In the genomic region with DNA sequence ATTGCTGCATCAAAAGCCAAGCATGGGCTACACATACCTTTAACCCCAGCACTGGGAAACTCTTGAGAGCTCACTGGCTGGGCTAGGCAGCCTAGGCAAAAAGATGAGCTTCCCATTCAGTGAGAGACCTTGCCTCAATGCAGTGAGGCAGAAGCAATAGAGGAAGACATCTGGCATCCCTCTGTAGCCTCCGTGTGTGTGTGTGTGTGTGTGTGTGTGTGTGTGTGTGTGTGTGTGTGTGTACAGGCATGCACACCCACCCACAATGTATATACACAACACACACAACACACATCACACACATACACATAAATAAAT, we compare ENCODE assay signal across 12 mouse cellular contexts.
DNase-seq lines count a peak whose midpoint lies in the region; ATAC-seq and TF ChIP-seq lines count a peak whose summit lies in the region.
"Had no signal": no experiment of that assay in that cellular context is flagged by ENCODE, and none has a peak within 500 bp of the region (broad histone marks: within the 10 kb centered on the region; RNA-seq: fewer than 3 reads in every experiment).

No protein-coding gene starts in this region.

- no peak overlapping the region for H3K4me2 ChIP-seq in hindbrain, postnatal 0 days (ENCODE audit: low read depth, low read length)
- no peak overlapping the region for H3K4me2 ChIP-seq in stomach, embryonic 16.5 days (ENCODE audit: low read depth, low read length)
- H3K4me2 ChIP-seq in stomach, postnatal 0 days (replicated peaks; ENCODE audit: low read depth) = no peak overlapping the region

- peaks cover 6% of the 10 kb centered on the region; the same call in 1 of the 2 replicates for H3K4me1 ChIP-seq in hindbrain, postnatal 0 days (ENCODE audit: insufficient read depth, low read length)
- H3K4me1 ChIP-seq in hindbrain, embryonic 10.5 days (replicated peaks) = peaks cover 19% of the 10 kb centered on the region
- H3K4me1 ChIP-seq in stomach, embryonic 16.5 days (ENCODE audit: control insufficient read depth, insufficient read depth, low read length) = peaks cover 13% of the 10 kb centered on the region
- 0 out of 2 replicates have a peak, but pooled peaks cover 4% of the 10 kb centered on the region for H3K4me1 ChIP-seq in stomach, postnatal 0 days (replicated peaks; ENCODE audit: control insufficient read depth, insufficient read depth)
- H3K4me1 ChIP-seq in limb, embryonic 10.5 days = peaks cover 55% of the 10 kb centered on the region

- no peak for TF ChIP-seq CTCF in hindbrain, postnatal 0 days (IDR thresholded peaks at IDR 0.05; ENCODE audit: low read depth)
- TF ChIP-seq CTCF in stomach, postnatal 0 days (IDR thresholded peaks at IDR 0.05; ENCODE audit: low read depth) = no peak

- H3K27ac ChIP-seq in hindbrain, postnatal 0 days = no peak overlapping the region
- H3K27ac ChIP-seq in hindbrain, embryonic 10.5 days = no peak overlapping the region; the same call in 1 of the 2 replicates
- peak overlapping the region; percentile 85 for H3K27ac ChIP-seq in stomach, embryonic 16.5 days (ENCODE audit: low read length)
- no peak overlapping the region for H3K27ac ChIP-seq in stomach, postnatal 0 days (replicated peaks)
- H3K27ac ChIP-seq in limb, embryonic 10.5 days = peak overlapping the region; percentile 69

- WGBS in hindbrain, postnatal 0 days = 17% methylated on average over 1 of the region's 1 CpGs
- WGBS in hindbrain, embryonic 10.5 days = 64% methylated on average over 1 of the region's 1 CpGs
- WGBS in stomach, embryonic 16.5 days = 77% methylated on average over 1 of the region's 1 CpGs
- 83% methylated on average over 1 of the region's 1 CpGs for WGBS in stomach, postnatal 0 days
- 88% methylated on average over 1 of the region's 1 CpGs for WGBS in limb, embryonic 10.5 days

- TF ChIP-seq EP300 in stomach, postnatal 0 days (optimal IDR thresholded peaks at IDR 0.05) = no peak

- no peaks in the 10 kb centered on the region for H3K36me3 ChIP-seq in hindbrain, postnatal 0 days (ENCODE audit: insufficient read depth, low read length)
- no peaks in the 10 kb centered on the region for H3K36me3 ChIP-seq in hindbrain, embryonic 10.5 days
- no peaks in the 10 kb centered on the region for H3K36me3 ChIP-seq in stomach, embryonic 16.5 days (ENCODE audit: control insufficient read depth, insufficient read depth, low read length)
- H3K36me3 ChIP-seq in stomach, postnatal 0 days (ENCODE audit: control insufficient read depth, insufficient read depth, low read length) = no peaks in the 10 kb centered on the region
- no peaks in the 10 kb centered on the region for H3K36me3 ChIP-seq in limb, embryonic 10.5 days

- intact Hi-C loops in left cerebral cortex, postnatal 25 days (cut with DNase I) = no loop called here

- no peak overlapping the region for H3K9ac ChIP-seq in hindbrain, postnatal 0 days (replicated peaks; ENCODE audit: low read length)
- no peak overlapping the region for H3K9ac ChIP-seq in stomach, embryonic 16.5 days (ENCODE audit: low read length)
- H3K9ac ChIP-seq in stomach, postnatal 0 days (ENCODE audit: low read length) = no peak overlapping the region

- H3K4me3 ChIP-seq in hindbrain, postnatal 0 days (ENCODE audit: low read length) = no peak overlapping the region
- no peak overlapping the region for H3K4me3 ChIP-seq in hindbrain, embryonic 10.5 days
- no peak overlapping the region for H3K4me3 ChIP-seq in stomach, embryonic 16.5 days (replicated peaks; ENCODE audit: low read length)
- H3K4me3 ChIP-seq in stomach, postnatal 0 days (ENCODE audit: low read depth, low read length) = no peak overlapping the region
- no peak overlapping the region for H3K4me3 ChIP-seq in limb, embryonic 10.5 days

- ATAC-seq in hindbrain, postnatal 0 days = 0 out of 2 replicates have a peak, but pooled peaks have one; percentile 32
- no peak for ATAC-seq in stomach, embryonic 16.5 days (ENCODE audit: insufficient read depth, low FRiP score)
- ATAC-seq in stomach, postnatal 0 days (ENCODE audit: low FRiP score, low TSS enrichment) = no peak

- no peaks in the 10 kb centered on the region for H3K27me3 ChIP-seq in hindbrain, postnatal 0 days (ENCODE audit: insufficient read depth, low read length)
- H3K27me3 ChIP-seq in hindbrain, embryonic 10.5 days (ENCODE audit: insufficient read depth, poor library complexity, severe bottlenecking) = peaks cover 99% of the 10 kb centered on the region
- no peaks in the 10 kb centered on the region for H3K27me3 ChIP-seq in stomach, embryonic 16.5 days (ENCODE audit: control insufficient read depth, insufficient read depth, low read length)
- H3K27me3 ChIP-seq in stomach, postnatal 0 days (ENCODE audit: control insufficient read depth, insufficient read depth, low read length) = no peaks in the 10 kb centered on the region
- peaks cover 28% of the 10 kb centered on the region for H3K27me3 ChIP-seq in limb, embryonic 10.5 days (ENCODE audit: low read depth, poor library complexity, severe bottlenecking)

- H3K9me3 ChIP-seq in hindbrain, postnatal 0 days (ENCODE audit: low read length) = no peaks in the 10 kb centered on the region
- H3K9me3 ChIP-seq in hindbrain, embryonic 10.5 days = 0 out of 2 replicates have a peak, but pooled peaks cover 8% of the 10 kb centered on the region
- H3K9me3 ChIP-seq in stomach, embryonic 16.5 days (replicated peaks; ENCODE audit: control insufficient read depth, low read length) = 0 out of 2 replicates have a peak, but pooled peaks cover 3% of the 10 kb centered on the region
- no peaks in the 10 kb centered on the region for H3K9me3 ChIP-seq in stomach, postnatal 0 days (ENCODE audit: control insufficient read depth, low read length)
- no peaks in the 10 kb centered on the region for H3K9me3 ChIP-seq in limb, embryonic 10.5 days (replicated peaks)

- DNase-seq in hindbrain, postnatal 0 days (ENCODE audit: low spot score) = no peak
- no peak for DNase-seq in hindbrain, embryonic 10.5 days (ENCODE audit: low spot score)
- no peak for DNase-seq in stomach, postnatal 0 days (ENCODE audit: low spot score)
- DNase-seq in limb, embryonic 10.5 days (ENCODE audit: low spot score) = no peak
- no peak for DNase-seq in spleen, postnatal 10 days (ENCODE audit: low spot score in 2 of 2)
- no peak for DNase-seq in spleen, postnatal 4 days (ENCODE audit: low spot score in 2 of 2)
- DNase-seq in left cerebral cortex, postnatal 25 days (ENCODE audit: low spot score in 2 of 2) = no peak
- DNase-seq: adrenal gland, postnatal 36 days; cerebellum, adult 2 months; kidney, adult 18-20 months; kidney, postnatal 25 days had no signal

Comparison
In these comparisons a context has a peak if more than half of its experiments do, and no peak if none do; other contexts are left out.
1. H3K27ac ChIP-seq: peak in stomach, embryonic 16.5 days (single experiment) and limb, embryonic 10.5 days (single experiment); none in hindbrain, postnatal 0 days (single experiment), hindbrain, embryonic 10.5 days (single experiment) and stomach, postnatal 0 days (single experiment).